Mouse (Mus musculus) myocyte (in vitro differentiated cells): ENCODE measurements around the gene Nat8f6. TPM values are rescaled to one million over a fixed set of nuclear protein-coding genes. Genes with fewer than 3 reads are reported as not detected.
"Not testable (repeated sequence)": the region's sequence is repeated elsewhere in the genome, so short reads cannot be mapped to it uniquely, and the experiment has no call there.

ENCODE experiments used
- H3K27me3 ChIP-seq: one replicate; pipeline ENCODE4 v1.6.1; 2011; ENCODE audit not compliant: control insufficient read depth, insufficient read depth, insufficient read length
- H3K36me3 ChIP-seq: one replicate; pipeline ENCODE4 v1.6.1; 2011; ENCODE audit not compliant: control insufficient read depth, insufficient read depth
- H3K4me2 ChIP-seq: one replicate; pipeline ENCODE4 v1.6.1; 2011; ENCODE audit warnings: low read depth, control low read depth
- H3K4me3 ChIP-seq: one replicate; pipeline ENCODE4 v1.5.1; 2011; ENCODE audit warnings: mild to moderate bottlenecking, control low read depth, moderate library complexity
- H3K79me2 ChIP-seq: one replicate; pipeline ENCODE4 v1.6.1; 2011; ENCODE audit not compliant: control insufficient read depth, insufficient read depth
- H3ac ChIP-seq: one replicate; pipeline ENCODE4 v1.6.1; 2011; ENCODE audit not compliant: control insufficient read depth, insufficient read length
- CEBPB ChIP-seq: IDR thresholded peaks from 2 replicates; pipeline ENCODE4 v1.6.1; 2011; ENCODE audit warnings: mild to moderate bottlenecking, moderate library complexity; ENCODE audit not compliant: poor library complexity, insufficient read depth, severe bottlenecking
- E2F4 ChIP-seq: IDR thresholded peaks from one replicate; pipeline ENCODE4 v1.6.1; 2011; ENCODE audit warnings: mild to moderate bottlenecking, control low read depth, moderate library complexity; ENCODE audit not compliant: insufficient read depth
- MAX ChIP-seq: IDR thresholded peaks from one replicate; pipeline ENCODE4 v1.6.1; 2011; ENCODE audit warnings: low read depth, mild to moderate bottlenecking, control low read depth
- MYOD1 ChIP-seq, 3 experiments: IDR thresholded peaks; one replicate each; pipeline ENCODE4 v1.6.1; 2011; ENCODE audit warnings: control low read depth in 2 of 3, low read depth in 2 of 3, mild to moderate bottlenecking in 2 of 3, moderate library complexity in 1 of 3; ENCODE audit not compliant: insufficient read length in 2 of 3, control insufficient read depth in 1 of 3
- MYOG ChIP-seq, 3 experiments: IDR thresholded peaks; one replicate each; pipeline ENCODE4 v1.6.1; 2011; ENCODE audit warnings: control low read depth in 2 of 3, low read depth in 2 of 3, mild to moderate bottlenecking in 2 of 3; ENCODE audit not compliant: insufficient read length in 2 of 3, control insufficient read depth in 1 of 3, insufficient read depth in 1 of 3
- POLR2A ChIP-seq: IDR thresholded peaks from one replicate; pipeline ENCODE4 v1.6.1; 2011; ENCODE audit warnings: low read depth, mild to moderate bottlenecking, control low read depth, moderate library complexity; ENCODE audit not compliant: insufficient read length
- POLR2AphosphoS2 ChIP-seq: IDR thresholded peaks from one replicate; pipeline ENCODE4 v1.6.1; 2011; ENCODE audit warnings: low read depth, control low read depth; ENCODE audit not compliant: insufficient read length
- REST ChIP-seq: IDR thresholded peaks from one replicate; pipeline ENCODE4 v1.6.1; 2011; ENCODE audit warnings: mild to moderate bottlenecking, control low read depth, moderate library complexity; ENCODE audit not compliant: insufficient read depth, insufficient read length
- SRF ChIP-seq: IDR thresholded peaks from one replicate; pipeline ENCODE4 v1.6.1; 2011; ENCODE audit warnings: low read depth; ENCODE audit not compliant: control insufficient read depth, insufficient read length
- TCF12 ChIP-seq: IDR thresholded peaks from one replicate; pipeline ENCODE4 v1.6.1; 2011; ENCODE audit warnings: mild to moderate bottlenecking, control low read depth; ENCODE audit not compliant: poor library complexity, insufficient read depth, severe bottlenecking
- TCF3 ChIP-seq: IDR thresholded peaks from one replicate; pipeline ENCODE4 v1.6.1; 2011; ENCODE audit warnings: low read depth, control low read depth; ENCODE audit not compliant: insufficient read length
- USF1 ChIP-seq: IDR thresholded peaks from one replicate; pipeline ENCODE4 v1.6.1; 2011; ENCODE audit warnings: low read depth, mild to moderate bottlenecking, control low read depth, moderate library complexity
- polyA plus RNA-seq: library from polyadenylated mRNA; unstranded; fragments of >200 nt; fragmentation: generic; extraction: Trizol; gene quantifications from one replicate; pipeline ENCODE4 v1.2.1, GENCODE M21; 2012; ENCODE audit warnings: missing spikeins

The Nat8f6 gene
- polyA plus RNA-seq, 1 experiment: not detected

DNA sequence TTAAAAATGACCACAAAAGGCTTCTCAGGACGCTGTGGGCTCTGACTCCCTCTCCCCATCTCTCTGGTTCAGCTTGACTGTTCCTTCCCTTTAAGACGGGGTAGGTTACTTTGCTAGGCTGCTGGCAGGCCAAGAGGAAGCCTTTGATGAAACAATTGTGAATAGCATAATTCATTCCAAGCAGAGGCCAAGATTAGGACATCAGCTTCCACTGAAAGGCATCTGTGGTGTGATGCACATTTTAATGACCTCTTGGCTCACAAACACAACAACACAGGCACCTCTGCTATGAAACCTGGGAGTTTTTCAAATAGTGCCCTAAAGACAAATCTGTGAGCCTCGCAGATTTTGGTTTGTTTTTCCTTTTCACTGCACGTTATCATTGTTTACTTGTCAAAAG is 19.2 kb upstream of the Nat8f6 start:
- TF ChIP-seq TCF12 (no peak), E2F4 (no peak), SRF (no peak), MYOD1 (IDR thresholded peaks at IDR 0.05; ENCODE audit: control insufficient read depth in 1 of 3, insufficient read length in 2 of 3, low read depth in 2 of 3) (no peak), TCF3 (no peak), USF1 (no peak), CEBPB (no peak), MYOG (IDR thresholded peaks at IDR 0.05; ENCODE audit: control insufficient read depth in 1 of 3, insufficient read depth in 1 of 3, insufficient read length in 2 of 3, low read depth in 2 of 3) (no peak), POLR2A (no peak), MAX (no peak), POLR2AphosphoS2 (no peak), REST (no peak)
- Histone ChIP-seq H3ac (no peak overlapping the region), H3K4me3 (no peak overlapping the region), H3K4me2 (no peak overlapping the region), H3K27me3 (no peaks in the 10 kb centered on the region), H3K79me2 (no peaks in the 10 kb centered on the region), H3K36me3 (no peaks in the 10 kb centered on the region)

GRCm38 (mm10) chr6:85838674-85839073 is 17.9 kb upstream of the Nat8f6 start:
- H3K79me2 ChIP-seq: no peaks in the 10 kb centered on the region
- H3ac ChIP-seq: no peak overlapping the region
- H3K27me3 ChIP-seq: no peaks in the 10 kb centered on the region
- no peak overlapping the region for H3K4me3 ChIP-seq
- no peaks in the 10 kb centered on the region for H3K36me3 ChIP-seq
- no peak overlapping the region for H3K4me2 ChIP-seq
- no peak for TF ChIP-seq TCF3

DNA sequence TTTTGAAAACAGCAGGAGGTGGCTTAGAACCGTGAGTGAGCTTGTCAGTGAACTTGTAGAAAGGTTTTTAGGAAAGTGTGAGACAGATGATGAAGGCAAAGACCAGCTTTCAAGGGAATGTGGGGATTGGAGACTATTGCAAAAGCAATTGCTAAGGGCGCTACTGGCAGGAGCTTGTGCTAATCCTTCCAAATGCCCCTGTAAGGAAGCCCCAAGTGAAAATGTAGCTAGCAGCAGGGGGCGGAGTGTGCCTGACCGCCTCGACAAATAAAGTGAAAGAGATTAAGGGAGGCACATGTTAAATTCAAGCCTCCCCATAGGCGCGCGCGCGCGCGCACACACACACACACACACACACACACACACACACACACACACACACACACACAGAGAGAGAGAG is 16.6 kb upstream of the Nat8f6 start:
- not testable (repeated sequence) for H3K27me3 ChIP-seq, H3K36me3 ChIP-seq, H3K79me2 ChIP-seq, H3K4me2 ChIP-seq, H3ac ChIP-seq, H3K4me3 ChIP-seq

DNA sequence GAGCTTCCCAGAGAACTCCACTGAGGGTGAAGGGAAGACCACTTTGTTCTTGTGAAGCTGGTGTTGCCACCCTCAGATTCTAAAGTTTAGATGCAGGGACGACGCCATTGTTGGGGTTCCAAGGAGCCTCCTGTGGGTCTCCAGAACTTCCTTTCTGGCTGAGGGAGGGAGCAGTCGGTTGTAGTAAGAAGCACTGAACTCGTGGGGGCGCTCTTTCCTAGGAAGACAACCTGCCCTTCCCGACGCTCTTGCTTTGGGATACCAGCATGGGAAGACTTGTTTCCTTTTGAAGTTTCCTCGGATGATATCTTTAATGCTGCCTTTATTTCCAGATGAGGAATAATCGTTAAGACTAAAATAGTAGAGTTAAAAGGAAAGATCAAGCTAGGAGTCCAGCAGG is 16.1 kb upstream of the Nat8f6 start:
- H3K79me2 ChIP-seq, H3K4me3 ChIP-seq, H3K27me3 ChIP-seq, H3K4me2 ChIP-seq, H3ac ChIP-seq, H3K36me3 ChIP-seq: not testable (repeated sequence)

DNA sequence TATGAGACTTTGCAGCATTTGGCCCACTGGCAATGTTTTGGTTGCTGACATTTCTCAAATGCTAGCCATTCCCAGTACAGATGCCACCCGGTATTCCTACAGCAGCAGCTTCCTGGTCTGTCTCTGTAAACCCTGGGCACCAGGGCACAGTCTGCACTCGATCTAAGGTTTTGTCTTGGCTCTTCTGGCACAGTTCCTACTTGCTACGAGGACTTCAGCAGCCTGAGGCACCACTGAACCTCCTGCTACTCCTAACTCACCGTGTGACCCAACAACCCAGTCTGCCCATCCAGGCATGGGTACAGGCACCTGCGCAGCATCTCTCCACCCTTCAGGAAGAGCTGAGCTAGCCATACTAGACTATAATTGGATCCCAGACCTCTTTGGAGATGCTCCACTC is 15.3 kb upstream of the Nat8f6 start:
- not testable (repeated sequence) for H3K4me2 ChIP-seq, H3K79me2 ChIP-seq, H3ac ChIP-seq, H3K36me3 ChIP-seq, H3K27me3 ChIP-seq, H3K4me3 ChIP-seq

DNA sequence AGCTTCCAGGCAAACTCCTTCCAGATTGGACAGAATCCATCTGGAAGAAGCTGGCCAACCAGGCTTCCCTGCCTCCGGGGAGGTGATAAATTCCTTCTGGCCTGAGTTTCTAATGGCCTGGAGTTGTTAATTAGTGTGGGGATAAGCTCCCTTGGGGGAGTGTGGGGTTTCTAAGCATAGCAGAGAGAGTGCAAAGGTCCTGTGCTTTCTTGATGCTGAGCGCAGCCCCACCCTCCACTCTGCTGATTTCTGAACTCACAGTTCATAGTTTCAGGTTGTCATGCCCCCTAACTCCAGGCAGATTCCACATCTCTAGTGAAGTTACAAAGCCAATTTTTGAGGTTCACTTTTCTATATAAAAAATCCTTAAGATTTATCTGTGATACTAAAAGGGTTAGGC is 14.3 kb upstream of the Nat8f6 start:
- not testable (repeated sequence) for H3K4me2 ChIP-seq, H3K4me3 ChIP-seq

DNA sequence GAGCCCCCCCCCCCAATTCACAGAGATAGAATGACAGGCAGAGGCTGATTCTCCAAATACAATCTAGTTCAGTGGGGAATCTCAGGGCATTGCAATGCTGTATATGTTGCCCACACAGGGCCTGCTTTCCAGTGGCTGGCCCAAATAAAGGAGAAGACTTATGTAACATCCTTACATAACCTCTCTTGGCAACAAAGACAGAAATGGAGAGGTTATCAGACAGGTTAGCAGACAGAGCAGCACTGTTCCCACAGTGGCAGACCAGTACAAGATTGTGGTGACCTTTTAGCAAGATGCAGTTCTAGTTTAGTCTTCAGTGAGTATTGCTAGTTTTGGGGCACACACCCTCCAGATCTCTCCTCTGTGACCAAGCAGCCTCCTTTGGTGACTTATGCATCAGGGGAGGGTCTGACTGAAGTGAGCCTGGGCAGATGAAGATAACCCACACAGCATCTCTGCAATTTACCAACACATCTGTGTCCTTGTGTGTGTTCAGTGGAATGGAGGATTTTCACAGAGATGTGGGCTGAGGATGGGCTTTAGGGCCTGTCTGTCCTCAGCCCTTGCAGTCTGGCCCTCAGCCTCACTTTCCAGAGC is 13.8 kb upstream of the Nat8f6 start:
- H3K27me3 ChIP-seq, H3K4me2 ChIP-seq, H3K4me3 ChIP-seq, H3K36me3 ChIP-seq, H3K79me2 ChIP-seq, H3ac ChIP-seq: not testable (repeated sequence)

More for the DNA sequence above, 14.3 kb upstream of the Nat8f6 start:
- H3K79me2 ChIP-seq, H3ac ChIP-seq, H3K27me3 ChIP-seq, H3K36me3 ChIP-seq: not testable (repeated sequence)
